Mouse (Mus musculus) myocyte (in vitro differentiated cells): ENCODE results near the gene Kmt2c.

Experiments used
- CEBPB ChIP-seq: IDR thresholded peaks from 2 replicates; pipeline ENCODE4 v1.6.1; 2011; ENCODE audit warnings: mild to moderate bottlenecking, moderate library complexity; ENCODE audit not compliant: poor library complexity, insufficient read depth, severe bottlenecking
- E2F4 ChIP-seq: IDR thresholded peaks from one replicate; pipeline ENCODE4 v1.6.1; 2011; ENCODE audit warnings: mild to moderate bottlenecking, control low read depth, moderate library complexity; ENCODE audit not compliant: insufficient read depth
- MYOD1 ChIP-seq, 3 experiments: IDR thresholded peaks; one replicate each; pipeline ENCODE4 v1.6.1; 2011; ENCODE audit warnings: control low read depth in 2 of 3, low read depth in 2 of 3, mild to moderate bottlenecking in 2 of 3, moderate library complexity in 1 of 3; ENCODE audit not compliant: insufficient read length in 2 of 3, control insufficient read depth in 1 of 3
- MYOG ChIP-seq, 3 experiments: IDR thresholded peaks; one replicate each; pipeline ENCODE4 v1.6.1; 2011; ENCODE audit warnings: control low read depth in 2 of 3, low read depth in 2 of 3, mild to moderate bottlenecking in 2 of 3; ENCODE audit not compliant: insufficient read length in 2 of 3, control insufficient read depth in 1 of 3, insufficient read depth in 1 of 3
- POLR2A ChIP-seq: IDR thresholded peaks from one replicate; pipeline ENCODE4 v1.6.1; 2011; ENCODE audit warnings: low read depth, mild to moderate bottlenecking, control low read depth, moderate library complexity; ENCODE audit not compliant: insufficient read length
- TCF12 ChIP-seq: IDR thresholded peaks from one replicate; pipeline ENCODE4 v1.6.1; 2011; ENCODE audit warnings: mild to moderate bottlenecking, control low read depth; ENCODE audit not compliant: poor library complexity, insufficient read depth, severe bottlenecking
- TCF3 ChIP-seq: IDR thresholded peaks from one replicate; pipeline ENCODE4 v1.6.1; 2011; ENCODE audit warnings: low read depth, control low read depth; ENCODE audit not compliant: insufficient read length
- USF1 ChIP-seq: IDR thresholded peaks from one replicate; pipeline ENCODE4 v1.6.1; 2011; ENCODE audit warnings: low read depth, mild to moderate bottlenecking, control low read depth, moderate library complexity

GRCm38 (mm10) chr5:25383581-25383980 is 115.0 kb downstream of the Kmt2c start:
- TF ChIP-seq POLR2A = no peak
- TF ChIP-seq MYOD1 (IDR thresholded peaks at IDR 0.05; ENCODE audit: control insufficient read depth in 1 of 3, insufficient read length in 2 of 3, low read depth in 2 of 3) = no peak
- no peak for TF ChIP-seq MYOG (IDR thresholded peaks at IDR 0.05; ENCODE audit: control insufficient read depth in 1 of 3, insufficient read depth in 1 of 3, insufficient read length in 2 of 3, low read depth in 2 of 3)
- TF ChIP-seq TCF12 = no peak
- no peak for TF ChIP-seq USF1
- TF ChIP-seq TCF3 = no peak
- no peak for TF ChIP-seq E2F4
- no peak for TF ChIP-seq CEBPB
